Mouse (Mus musculus) MEL (cell line): ENCODE measurements around the gene Fam160a1. TPM values are rescaled to one million over a fixed set of nuclear protein-coding genes. Genes with fewer than 3 reads are reported as not detected.

Experiments used
- DNase-seq: peaks from one replicate; pipeline ENCODE4 v3.0.0; 2011; ENCODE audit warnings: low read depth, low spot score
- H3K27ac ChIP-seq: 2 replicates; pipeline ENCODE4 v1.5.1; 2012; ENCODE audit warnings: low read depth, mild to moderate bottlenecking, control low read depth, low read length, moderate library complexity; ENCODE audit not compliant: control insufficient read depth
- H3K27me3 ChIP-seq, 2 experiments: fragments of 150-350 bp in 1 of 2; sonication (generic) in 1 of 2; 2 replicates each; pipeline ENCODE4 v1.6.1; 2012; ENCODE audit warnings: low read length in 2 of 2, mild to moderate bottlenecking in 2 of 2, improper control_type of control experiment in 1 of 2, moderate library complexity in 1 of 2; ENCODE audit not compliant: insufficient read depth in 2 of 2, control insufficient read depth in 1 of 2
- H3K36me3 ChIP-seq, 2 experiments: 2 replicates each; pipeline ENCODE4 v1.6.1; 2012 to 2014; ENCODE audit warnings: low read length in 2 of 2, improper control_type of control experiment in 1 of 2, inconsistent platforms in 1 of 2, mild to moderate bottlenecking in 1 of 2; ENCODE audit not compliant: insufficient read depth in 2 of 2, control insufficient read depth in 1 of 2
- H3K4me1 ChIP-seq, 2 experiments: fragments of 150-350 bp in 1 of 2; sonication (generic) in 1 of 2; 2 replicates each; pipeline ENCODE4 v1.6.1; 2012; ENCODE audit warnings: low read length in 2 of 2, improper control_type of control experiment in 1 of 2, mild to moderate bottlenecking in 1 of 2; ENCODE audit not compliant: insufficient read depth in 2 of 2, control insufficient read depth in 1 of 2
- H3K4me3 ChIP-seq, 2 experiments: fragments of 150-350 bp in 1 of 2; sonication (generic) in 1 of 2; 2 replicates each; pipeline ENCODE4 v1.5.1; 2012; ENCODE audit warnings: low read depth in 2 of 2, low read length in 2 of 2, mild to moderate bottlenecking in 2 of 2, moderate library complexity in 2 of 2, control low read depth in 1 of 2, improper control_type of control experiment in 1 of 2; ENCODE audit not compliant: control insufficient read depth in 1 of 2, insufficient read depth in 1 of 2
- H3K79me2 ChIP-seq: 2 replicates; pipeline ENCODE4 v1.6.1; 2012; ENCODE audit warnings: mild to moderate bottlenecking, low read length, moderate library complexity; ENCODE audit not compliant: control insufficient read depth, poor library complexity, insufficient read depth
- H3K9ac ChIP-seq: 2 replicates; pipeline ENCODE4 v1.6.1; 2012; ENCODE audit warnings: low read depth, mild to moderate bottlenecking, control low read depth, low read length, moderate library complexity; ENCODE audit not compliant: control insufficient read depth, poor library complexity, severe bottlenecking
- H3K9me3 ChIP-seq: fragments of 150-350 bp; sonication (generic); replicated peaks from 2 replicates; pipeline ENCODE4 v1.6.1; 2012; ENCODE audit warnings: mild to moderate bottlenecking, low read length, improper control_type of control experiment, moderate library complexity; ENCODE audit not compliant: insufficient read depth
- CHD1 ChIP-seq: IDR thresholded peaks from 2 replicates; pipeline ENCODE4 v1.6.1; 2012; ENCODE audit warnings: low read depth, mild to moderate bottlenecking, inconsistent platforms, low read length, improper control_type of control experiment
- EP300 ChIP-seq, 2 experiments: IDR thresholded peaks; 2 replicates each; pipeline ENCODE4 v1.6.1; 2011; ENCODE audit warnings: improper control_type of control experiment in 2 of 2, low read length in 2 of 2, low read depth in 1 of 2, mild to moderate bottlenecking in 1 of 2
- ETS1 ChIP-seq: IDR thresholded peaks from 2 replicates; pipeline ENCODE4 v1.6.1; 2012; ENCODE audit warnings: low read depth, mild to moderate bottlenecking, inconsistent platforms, low read length, improper control_type of control experiment, moderate library complexity
- GATA1 ChIP-seq: IDR thresholded peaks from 2 replicates; pipeline ENCODE4 v1.6.1; 2011; ENCODE audit warnings: low read depth, low read length, improper control_type of control experiment
- HCFC1 ChIP-seq: IDR thresholded peaks from 2 replicates; pipeline ENCODE4 v1.6.1; 2012; ENCODE audit warnings: low read depth, mild to moderate bottlenecking, inconsistent platforms, low read length, improper control_type of control experiment, moderate library complexity
- JUND ChIP-seq: IDR thresholded peaks from 2 replicates; pipeline ENCODE4 v1.6.1; 2011; ENCODE audit warnings: low read depth, mild to moderate bottlenecking, improper control_type of control experiment, low read length
- KAT2A ChIP-seq: conservative IDR thresholded peaks from 2 replicates; pipeline ENCODE4 v1.6.1; 2012; ENCODE audit warnings: low read depth, low read length, improper control_type of control experiment, inconsistent platforms
- MAFK ChIP-seq: IDR thresholded peaks from 2 replicates; pipeline ENCODE4 v1.6.1; 2011; ENCODE audit warnings: low read depth, mild to moderate bottlenecking, low read length, improper control_type of control experiment, borderline replicate concordance
- MAZ ChIP-seq: IDR thresholded peaks from 2 replicates; pipeline ENCODE4 v1.6.1; 2012; ENCODE audit warnings: low read depth, mild to moderate bottlenecking, inconsistent platforms, low read length, improper control_type of control experiment
- MEF2A ChIP-seq: IDR thresholded peaks from 2 replicates; pipeline ENCODE4 v1.6.1; 2014; ENCODE audit warnings: low read depth, mild to moderate bottlenecking, inconsistent platforms, low read length, improper control_type of control experiment; ENCODE audit not compliant: poor library complexity, insufficient replicate concordance, severe bottlenecking; ENCODE audit errors: extremely low read depth
- MYB ChIP-seq: IDR thresholded peaks from 2 replicates; pipeline ENCODE4 v1.6.1; 2011; ENCODE audit warnings: mild to moderate bottlenecking, low read depth, low read length, improper control_type of control experiment
- MYC ChIP-seq: IDR thresholded peaks from 2 replicates; pipeline ENCODE4 v1.6.1; 2011; ENCODE audit warnings: low read depth, mild to moderate bottlenecking, low read length, improper control_type of control experiment, moderate library complexity
- NRF1 ChIP-seq: IDR thresholded peaks from 2 replicates; pipeline ENCODE4 v1.6.1; 2014; ENCODE audit warnings: low read depth, mild to moderate bottlenecking, inconsistent platforms, low read length, improper control_type of control experiment, moderate library complexity; ENCODE audit not compliant: poor library complexity, insufficient read depth, severe bottlenecking
- POLR2A ChIP-seq, 2 experiments: IDR thresholded peaks; 2 replicates each; pipeline ENCODE4 v1.6.1; 2011 to 2012; ENCODE audit warnings: low read length in 2 of 2, mild to moderate bottlenecking in 2 of 2, control low read depth in 1 of 2, improper control_type of control experiment in 1 of 2, low read depth in 1 of 2, moderate library complexity in 1 of 2; ENCODE audit not compliant: control insufficient read depth in 1 of 2, insufficient read depth in 1 of 2, poor library complexity in 1 of 2
- POLR2AphosphoS2 ChIP-seq: IDR thresholded peaks from 2 replicates; pipeline ENCODE4 v1.6.1; 2011; ENCODE audit warnings: low read length, improper control_type of control experiment
- RCOR1 ChIP-seq: IDR thresholded peaks from 2 replicates; pipeline ENCODE4 v1.6.1; 2012; ENCODE audit warnings: low read depth, mild to moderate bottlenecking, inconsistent platforms, low read length, improper control_type of control experiment
- SIN3A ChIP-seq: IDR thresholded peaks from 2 replicates; pipeline ENCODE4 v1.6.1; 2012; ENCODE audit warnings: low read length, improper control_type of control experiment, inconsistent platforms
- SMC3 ChIP-seq: IDR thresholded peaks from 2 replicates; pipeline ENCODE4 v1.6.1; 2011; ENCODE audit warnings: low read depth, low read length, improper control_type of control experiment
- TAL1 ChIP-seq: IDR thresholded peaks from 2 replicates; pipeline ENCODE4 v1.6.1; 2012; ENCODE audit warnings: mild to moderate bottlenecking, inconsistent platforms, low read length, moderate library complexity, mixed read lengths
- TCF12 ChIP-seq: IDR thresholded peaks from 2 replicates; pipeline ENCODE4 v1.6.1; 2014; ENCODE audit warnings: low read depth, mild to moderate bottlenecking, inconsistent platforms, low read length, improper control_type of control experiment, moderate library complexity
- USF2 ChIP-seq, 2 experiments: IDR thresholded peaks; 2 replicates each; pipeline ENCODE4 v1.6.1; 2011 to 2012; ENCODE audit warnings: improper control_type of control experiment in 2 of 2, low read length in 2 of 2, borderline replicate concordance in 1 of 2, inconsistent platforms in 1 of 2, low read depth in 1 of 2, mild to moderate bottlenecking in 1 of 2; ENCODE audit not compliant: insufficient read depth in 1 of 2
- ZC3H11A ChIP-seq: IDR thresholded peaks from 2 replicates; pipeline ENCODE4 v1.6.1; 2012; ENCODE audit warnings: low read depth, mild to moderate bottlenecking, inconsistent platforms, low read length, improper control_type of control experiment
- ZKSCAN1 ChIP-seq: IDR thresholded peaks from 2 replicates; pipeline ENCODE4 v1.6.1; 2012; ENCODE audit warnings: low read depth, mild to moderate bottlenecking, inconsistent platforms, low read length, improper control_type of control experiment, moderate library complexity
- polyA plus RNA-seq, 2 experiments: library from polyadenylated mRNA; stranded (reverse) in 1 of 2; unstranded in 1 of 2; fragments of >175 nt in 1 of 2; fragments of >200 nt in 1 of 2; gene quantifications; 2 replicates each; pipeline versions ENCODE4 v1.2.1 to v1.2.4; 2012; ENCODE audit warnings: low replicate concordance in 2 of 2, low read depth in 1 of 2; ENCODE audit not compliant: insufficient read length in 2 of 2, insufficient read depth in 1 of 2, missing spikeins in 1 of 2
- total RNA-seq: library from RNA; depleted of rRNA; stranded (reverse); fragments of 300-350 nt; gene quantifications from 2 replicates; pipeline ENCODE4 v1.2.3, GENCODE M21; 2012

Gene Fam160a1
- total and polyA plus RNA-seq, 3 experiments, result not detected

- H3K4me3 ChIP-seq, result no peak overlapping the region
- H3K4me1 ChIP-seq, result no peaks in the 10 kb centered on the region
- no peak for DNase-seq
- H3K79me2 ChIP-seq, result no peaks in the 10 kb centered on the region
- no peak overlapping the region for H3K27ac ChIP-seq
- H3K9ac ChIP-seq, result no peak overlapping the region
- TF ChIP-seq TCF12 (no peak), HCFC1 (no peak)
- no peaks in the 10 kb centered on the region for H3K9me3 ChIP-seq
- H3K27me3 ChIP-seq, result no peaks in the 10 kb centered on the region
- H3K36me3 ChIP-seq, result no peaks in the 10 kb centered on the region
These were observed 36.2 kb downstream of the Fam160a1 start for GRCm38 (mm10) chr3:85780906-85781305.

GRCm38 (mm10) chr3:85780332-85780731 is 36.8 kb downstream of the Fam160a1 start:
- Histone ChIP-seq H3K79me2 (no peaks in the 10 kb centered on the region), H3K27ac (no peak overlapping the region), H3K27me3 (no peaks in the 10 kb centered on the region), H3K4me3 (no peak overlapping the region), H3K4me1 (no peaks in the 10 kb centered on the region), H3K36me3 (no peaks in the 10 kb centered on the region), H3K9ac (no peak overlapping the region), H3K9me3 (no peaks in the 10 kb centered on the region)
- DNase-seq, result no peak
- TF ChIP-seq POLR2AphosphoS2, result no peak
- TF ChIP-seq ETS1, result no peak
- no peak for TF ChIP-seq MYC
- TF ChIP-seq MAZ, result no peak
- TF ChIP-seq TAL1, result no peak
- TF ChIP-seq HCFC1, result no peak
- TF ChIP-seq MAFK, result no peak
- TF ChIP-seq ZKSCAN1, result no peak
- TF ChIP-seq SMC3, result no peak
- TF ChIP-seq SIN3A, result no peak
- no peak for TF ChIP-seq GATA1
- TF ChIP-seq USF2 (IDR thresholded peaks at IDR 0.05; ENCODE audit: borderline replicate concordance in 1 of 2, insufficient read depth in 1 of 2, low read depth in 1 of 2, low read length in 2 of 2), result no peak

- no peak for TF ChIP-seq MEF2A
- no peak for TF ChIP-seq SIN3A
- no peak for TF ChIP-seq JUND
- TF ChIP-seq MYB, result no peak
- TF ChIP-seq MYC, result no peak
- TF ChIP-seq HCFC1, result no peak
- no peak for TF ChIP-seq POLR2A (IDR thresholded peaks at IDR 0.05; ENCODE audit: control insufficient read depth in 1 of 2, insufficient read depth in 1 of 2, low read depth in 1 of 2, low read length in 2 of 2, poor library complexity in 1 of 2)
- TF ChIP-seq RCOR1, result no peak
- TF ChIP-seq SMC3, result no peak
- TF ChIP-seq EP300 (IDR thresholded peaks at IDR 0.05; ENCODE audit: low read depth in 1 of 2, low read length in 2 of 2), result no peak
- no peak for TF ChIP-seq POLR2AphosphoS2
- TF ChIP-seq ZC3H11A, result no peak
- TF ChIP-seq NRF1, result no peak
- no peak for TF ChIP-seq KAT2A
- no peak for TF ChIP-seq CHD1
- Histone ChIP-seq H3K4me1 (no peaks in the 10 kb centered on the region), H3K27me3 (no peaks in the 10 kb centered on the region), H3K4me3 (no peak overlapping the region), H3K9me3 (no peaks in the 10 kb centered on the region), H3K9ac (no peak overlapping the region), H3K79me2 (no peaks in the 10 kb centered on the region), H3K36me3 (no peaks in the 10 kb centered on the region), H3K27ac (no peak overlapping the region)
- DNase-seq, result no peak
These were observed 39.2 kb downstream of the Fam160a1 start for GRCm38 (mm10) chr3:85777841-85778240.
